Mouse (Mus musculus): ENCODE data around the gene Polr1e. TPM values are rescaled to one million over a fixed set of nuclear protein-coding genes. Genes with fewer than 3 reads are reported as not detected.

Gene Polr1e
- 50.5 and 52.1 TPM in 2 replicates for polyA plus RNA-seq (2016; fragmentation: Nextera tagmentation; extraction: Ambion mirVana)

DNA sequence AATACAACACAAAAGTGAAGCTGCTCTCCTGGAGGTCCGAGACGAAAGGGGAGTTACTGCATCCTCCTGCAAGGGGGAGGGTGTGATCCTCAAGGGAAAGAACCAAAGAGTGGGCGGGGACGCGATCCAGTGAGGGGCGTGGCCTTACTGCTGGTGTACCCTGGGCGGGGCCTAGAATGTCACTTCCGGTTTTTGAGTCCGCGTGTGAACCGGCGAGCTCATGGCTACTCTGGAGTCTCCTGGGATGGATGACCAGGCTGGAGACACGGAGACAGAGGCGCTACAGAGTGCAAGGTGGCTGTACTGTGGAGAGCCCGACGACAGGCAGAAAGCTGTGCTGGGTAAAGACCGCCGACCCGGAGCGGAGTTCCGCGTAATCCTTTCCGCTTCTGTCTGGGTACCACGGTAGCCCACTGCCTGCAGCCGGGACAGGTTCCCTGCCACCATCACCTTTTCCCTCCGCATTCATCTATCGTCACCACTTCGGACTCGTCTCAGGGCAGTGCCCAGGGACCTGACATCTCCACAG lies at the start of gene Polr1e:
TSS of gene Polr1e (plus strand) at position 132 of the 529 bp plus-strand sequence.
- ATAC-seq (ENCODE audit: insufficient number of reproducible peaks, insufficient read depth, low FRiP score, low TSS enrichment, low read depth): peak; percentile 71
- H3K4me3 ChIP-seq (replicated peaks): peak within 1 kb of the TSS; percentile 75
- no peak within 1 kb of the TSS for H3K27ac ChIP-seq
- WGBS: under 1% methylated on average over 29 of the region's 29 CpGs
- H3K36me3 ChIP-seq: peaks cover 8% of the 10 kb centered on the region; the same call in 1 of the 2 replicates
- H3K4me2 ChIP-seq: peak within 1 kb of the TSS; percentile 96
- no peaks in the 10 kb centered on the region for H3K9me3 ChIP-seq
- H3K27me3 ChIP-seq: no peaks in the 10 kb centered on the region
- H3K4me1 ChIP-seq (replicated peaks): peaks cover 20% of the 10 kb centered on the region
- peak within 1 kb of the TSS; percentile 70 for H3K9ac ChIP-seq (replicated peaks)

- Histone ChIP-seq H3K4me2 (no peak overlapping the region), H3K36me3 (no peaks in the 10 kb centered on the region), H3K4me3 (replicated peaks) (no peak overlapping the region), H3K9ac (replicated peaks) (no peak overlapping the region), H3K4me1 (replicated peaks) (peaks cover 11% of the 10 kb centered on the region), H3K27ac (no peak overlapping the region), H3K27me3 (no peaks in the 10 kb centered on the region; the same call in 1 of the 2 replicates), H3K9me3 (no peaks in the 10 kb centered on the region)
- 90% methylated on average over 7 of the region's 7 CpGs for WGBS
- ATAC-seq (ENCODE audit: insufficient number of reproducible peaks, insufficient read depth, low FRiP score, low TSS enrichment, low read depth): no peak
Observed at GRCm38 (mm10) chr4:44970056-44970455, 48.3 kb upstream of the Polr1e start.

GRCm38 (mm10) chr4:44970612-44971110 lies 47.7 kb upstream of the Polr1e start:
- H3K27me3 ChIP-seq: no peaks in the 10 kb centered on the region; the same call in 1 of the 2 replicates
- H3K4me1 ChIP-seq (replicated peaks): peaks cover 11% of the 10 kb centered on the region
- no peak overlapping the region for H3K27ac ChIP-seq
- no peak for ATAC-seq (ENCODE audit: insufficient number of reproducible peaks, insufficient read depth, low FRiP score, low TSS enrichment, low read depth)
- no peaks in the 10 kb centered on the region for H3K9me3 ChIP-seq
- no peak overlapping the region for H3K4me2 ChIP-seq
- H3K9ac ChIP-seq (replicated peaks): no peak overlapping the region
- 21% methylated on average over 10 of the region's 10 CpGs for WGBS
- no peak overlapping the region for H3K4me3 ChIP-seq (replicated peaks)
- H3K36me3 ChIP-seq: no peaks in the 10 kb centered on the region

DNA sequence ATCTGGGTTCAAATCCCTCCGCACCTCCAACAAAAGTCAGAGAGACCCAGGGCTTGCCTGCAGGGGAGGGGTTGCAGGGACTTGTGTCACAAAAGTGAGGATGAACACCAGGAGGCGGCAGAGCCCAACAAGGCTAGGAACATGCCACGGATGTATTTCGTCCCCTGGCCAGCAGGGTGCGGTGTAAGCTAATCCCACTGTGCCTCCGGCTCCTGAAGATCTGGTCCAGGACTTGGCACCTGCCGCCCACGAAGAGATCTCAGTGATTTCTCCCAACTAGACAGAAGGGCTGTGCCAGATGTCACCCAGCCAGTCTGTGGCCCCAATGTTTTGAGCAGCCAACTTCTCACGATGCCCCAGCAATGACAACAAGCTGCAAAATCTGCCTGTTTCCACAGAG lies 44.9 kb upstream of the Polr1e start:
- Histone ChIP-seq H3K4me2 (peak overlapping the region; percentile 44), H3K9me3 (no peaks in the 10 kb centered on the region)

DNA sequence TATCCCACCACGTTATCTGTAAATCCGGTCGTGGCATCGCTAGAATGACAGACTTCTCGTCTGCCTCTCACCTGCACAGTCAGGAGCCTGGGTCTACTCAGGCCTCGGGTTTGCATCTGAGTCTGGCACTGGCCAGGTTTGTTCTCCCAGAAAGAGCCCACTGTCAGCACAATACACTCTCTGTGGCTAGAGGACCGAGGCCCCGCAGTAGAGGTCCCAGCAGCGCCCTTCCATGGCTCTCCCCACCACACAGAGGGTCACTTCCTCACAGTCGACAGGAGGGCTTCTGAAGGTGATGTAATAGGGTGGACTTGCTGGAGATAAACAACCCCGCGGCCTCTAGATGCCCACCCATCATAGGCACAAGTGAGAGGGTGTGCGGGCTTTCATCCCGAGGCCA lies 44.5 kb upstream of the Polr1e start:
- ATAC-seq (ENCODE audit: insufficient number of reproducible peaks, insufficient read depth, low FRiP score, low TSS enrichment, low read depth): no peak
- Histone ChIP-seq H3K36me3 (no peaks in the 10 kb centered on the region), H3K9ac (replicated peaks) (peak overlapping the region; percentile 40), H3K4me3 (replicated peaks) (no peak overlapping the region), H3K4me2 (peak overlapping the region; percentile 44), H3K27ac (no peak overlapping the region), H3K27me3 (no peaks in the 10 kb centered on the region; the same call in 1 of the 2 replicates), H3K4me1 (replicated peaks) (peaks cover 11% of the 10 kb centered on the region), H3K9me3 (no peaks in the 10 kb centered on the region)
- WGBS: 58% methylated on average over 14 of the region's 14 CpGs

More for the DNA sequence above, 44.9 kb upstream of the Polr1e start:
- Histone ChIP-seq H3K27ac (no peak overlapping the region), H3K4me1 (replicated peaks) (peaks cover 11% of the 10 kb centered on the region), H3K27me3 (no peaks in the 10 kb centered on the region; the same call in 1 of the 2 replicates), H3K36me3 (no peaks in the 10 kb centered on the region), H3K4me3 (replicated peaks) (no peak overlapping the region), H3K9ac (replicated peaks) (peak overlapping the region; percentile 40)
- WGBS: 11% methylated on average over 9 of the region's 9 CpGs
- ATAC-seq (ENCODE audit: insufficient number of reproducible peaks, insufficient read depth, low FRiP score, low TSS enrichment, low read depth): no peak

DNA sequence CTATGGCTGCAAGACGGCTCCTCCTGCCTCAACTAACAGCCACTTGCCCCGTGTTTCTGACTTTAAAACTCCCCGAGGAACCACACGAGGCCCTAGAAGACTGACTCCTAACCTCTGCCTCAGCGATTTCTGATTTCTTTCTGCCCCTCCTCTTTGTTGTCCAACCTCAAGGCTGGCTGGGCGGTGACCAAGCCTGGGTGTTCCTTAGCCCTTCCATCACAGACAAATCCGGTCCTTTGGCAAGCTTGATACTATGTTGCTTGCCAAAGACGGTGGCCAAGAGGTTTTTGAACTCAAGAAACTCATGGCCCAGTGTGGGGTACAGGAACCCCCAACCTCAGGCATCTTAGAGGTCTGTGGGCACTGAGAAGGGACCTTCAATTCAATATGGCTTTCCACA lies 44.1 kb upstream of the Polr1e start:
- Histone ChIP-seq H3K4me1 (replicated peaks) (peaks cover 11% of the 10 kb centered on the region), H3K4me3 (replicated peaks) (no peak overlapping the region), H3K27ac (no peak overlapping the region), H3K27me3 (no peaks in the 10 kb centered on the region; the same call in 1 of the 2 replicates), H3K9me3 (no peaks in the 10 kb centered on the region), H3K4me2 (no peak overlapping the region), H3K9ac (replicated peaks) (no peak overlapping the region), H3K36me3 (no peaks in the 10 kb centered on the region)
- no peak for ATAC-seq (ENCODE audit: insufficient number of reproducible peaks, insufficient read depth, low FRiP score, low TSS enrichment, low read depth)
- WGBS: 78% methylated on average over 8 of the region's 8 CpGs

GRCm38 (mm10) chr4:44976026-44976615 lies 42.3 kb upstream of the Polr1e start:
- 81% methylated on average over 6 of the region's 6 CpGs for WGBS
- no peak for ATAC-seq (ENCODE audit: insufficient number of reproducible peaks, insufficient read depth, low FRiP score, low TSS enrichment, low read depth)
- Histone ChIP-seq H3K27me3 (no peaks in the 10 kb centered on the region), H3K4me1 (replicated peaks) (peaks cover 6% of the 10 kb centered on the region), H3K4me2 (no peak overlapping the region), H3K4me3 (replicated peaks) (no peak overlapping the region), H3K9ac (replicated peaks) (no peak overlapping the region), H3K36me3 (no peaks in the 10 kb centered on the region), H3K27ac (no peak overlapping the region), H3K9me3 (no peaks in the 10 kb centered on the region)

- WGBS: 88% methylated on average over 10 of the region's 10 CpGs
- ATAC-seq (ENCODE audit: insufficient number of reproducible peaks, insufficient read depth, low FRiP score, low TSS enrichment, low read depth): no peak
Observed at GRCm38 (mm10) chr4:44976921-44977710, 41.3 kb upstream of the Polr1e start.

DNA sequence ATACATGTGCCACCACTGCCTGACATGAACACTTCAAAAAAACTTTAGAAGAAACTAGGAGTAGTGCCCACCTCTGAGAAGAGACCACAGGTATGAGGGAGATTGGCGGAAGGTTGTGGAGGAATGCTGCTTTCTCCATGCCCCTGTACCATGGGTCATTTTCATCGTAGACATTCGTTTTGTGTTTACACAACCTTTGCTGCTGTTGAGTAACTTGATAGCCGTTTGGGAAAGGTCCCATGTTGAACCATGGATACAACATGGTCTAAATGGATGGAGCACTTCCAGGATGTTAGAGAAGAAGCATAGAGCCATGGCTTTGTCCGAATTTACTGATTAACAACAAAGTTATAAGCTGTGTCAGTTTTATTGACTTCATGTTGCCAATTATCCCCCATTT lies 40.2 kb upstream of the Polr1e start:
- H3K9me3 ChIP-seq: no peaks in the 10 kb centered on the region
- H3K27ac ChIP-seq: no peak overlapping the region
- no peak overlapping the region for H3K4me3 ChIP-seq (replicated peaks)
- no peak for ATAC-seq (ENCODE audit: insufficient number of reproducible peaks, insufficient read depth, low FRiP score, low TSS enrichment, low read depth)
- H3K9ac ChIP-seq (replicated peaks): no peak overlapping the region
- peaks cover 23% of the 10 kb centered on the region for H3K4me1 ChIP-seq (replicated peaks)
- no peaks in the 10 kb centered on the region for H3K27me3 ChIP-seq
- H3K36me3 ChIP-seq: no peaks in the 10 kb centered on the region
- WGBS: 73% methylated on average over 5 of the region's 5 CpGs
- H3K4me2 ChIP-seq: no peak overlapping the region

More at GRCm38 (mm10) chr4:44976921-44977710, 41.3 kb upstream of the Polr1e start:
- H3K36me3 ChIP-seq: no peaks in the 10 kb centered on the region
- H3K27ac ChIP-seq: no peak overlapping the region
- no peak overlapping the region for H3K4me3 ChIP-seq (replicated peaks)
- H3K27me3 ChIP-seq: no peaks in the 10 kb centered on the region
- H3K4me2 ChIP-seq: no peak overlapping the region
- peaks cover 12% of the 10 kb centered on the region for H3K4me1 ChIP-seq (replicated peaks)
- no peak overlapping the region for H3K9ac ChIP-seq (replicated peaks)
- H3K9me3 ChIP-seq: no peaks in the 10 kb centered on the region

DNA sequence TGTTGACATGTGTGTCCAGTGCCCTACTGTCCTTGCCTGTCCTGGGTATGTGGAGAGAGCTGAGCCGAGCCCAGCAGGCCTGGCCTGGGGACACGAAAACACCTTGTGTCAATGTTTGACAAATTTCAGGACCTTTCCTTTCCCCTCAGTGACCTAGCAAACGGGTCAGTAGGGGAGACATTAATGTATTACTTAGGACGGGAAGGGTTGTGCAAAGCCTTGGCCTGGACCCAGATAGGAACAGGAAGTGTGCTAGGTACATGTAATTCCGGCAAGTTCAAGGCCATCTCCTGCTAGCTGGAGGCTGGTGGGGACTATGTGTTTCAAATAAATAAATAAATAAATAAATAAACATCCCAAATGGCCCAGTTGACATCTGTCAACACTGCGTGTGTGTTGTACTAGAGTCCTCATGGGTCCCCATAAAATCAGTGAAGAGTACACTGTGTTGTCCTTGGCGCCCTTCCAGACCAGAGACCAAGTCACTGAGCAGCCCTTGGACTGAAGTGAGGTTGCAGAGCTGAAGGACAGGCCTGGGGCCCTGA lies 38.5 kb upstream of the Polr1e start:
- no peak for ATAC-seq (ENCODE audit: insufficient number of reproducible peaks, insufficient read depth, low FRiP score, low TSS enrichment, low read depth)
- Histone ChIP-seq H3K36me3 (peaks cover 12% of the 10 kb centered on the region), H3K9ac (replicated peaks) (no peak overlapping the region), H3K4me1 (replicated peaks) (peaks cover 24% of the 10 kb centered on the region), H3K9me3 (no peaks in the 10 kb centered on the region), H3K4me3 (replicated peaks) (no peak overlapping the region), H3K27ac (no peak overlapping the region), H3K27me3 (no peaks in the 10 kb centered on the region), H3K4me2 (no peak overlapping the region)
- WGBS: 71% methylated on average over 7 of the region's 7 CpGs

Data from limb, embryonic 12.5 days (tissue).